Mouse (Mus musculus) hindbrain, embryonic 13.5 days (tissue): Measurements from ENCODE around the gene Ccdc28b. TPM values are rescaled to one million over a fixed set of nuclear protein-coding genes. Genes with fewer than 3 reads are reported as not detected.

Experiments
- ATAC-seq: fragments of 200-750 bp; cut with Nextera tagmentation; 2 replicates; pipeline ENCODE4 v1.8.0; 2017; ENCODE audit warnings: moderate TSS enrichment; ENCODE audit not compliant: low FRiP score
- H3K27ac ChIP-seq: fragments of 300-500 bp; sonication (generic); 2 replicates; pipeline ENCODE4 v1.5.1; 2015; ENCODE audit warnings: inconsistent platforms, mild to moderate bottlenecking, moderate library complexity
- H3K27me3 ChIP-seq: fragments of 300-500 bp; sonication (generic); 2 replicates; pipeline ENCODE4 v1.6.1; 2015; ENCODE audit warnings: mild to moderate bottlenecking, inconsistent platforms
- H3K36me3 ChIP-seq: fragments of 300-500 bp; sonication (generic); 2 replicates; pipeline ENCODE4 v1.6.1; 2015; ENCODE audit warnings: mild to moderate bottlenecking, inconsistent platforms
- H3K4me1 ChIP-seq: fragments of 300-500 bp; sonication (generic); replicated peaks from 2 replicates; pipeline ENCODE4 v1.6.1; 2015; ENCODE audit warnings: inconsistent platforms
- H3K4me2 ChIP-seq: fragments of 300-500 bp; sonication (generic); 2 replicates; pipeline ENCODE4 v1.6.1; 2015; ENCODE audit warnings: inconsistent platforms, mild to moderate bottlenecking, moderate library complexity
- H3K4me3 ChIP-seq: fragments of 300-500 bp; sonication (generic); 2 replicates; pipeline ENCODE4 v1.5.1; 2015; ENCODE audit warnings: mild to moderate bottlenecking, inconsistent platforms
- H3K9ac ChIP-seq: fragments of 300-500 bp; sonication (generic); 2 replicates; pipeline ENCODE4 v1.6.1; 2015; ENCODE audit warnings: mild to moderate bottlenecking, inconsistent platforms
- H3K9me3 ChIP-seq: fragments of 300-500 bp; sonication (generic); 2 replicates; pipeline ENCODE4 v1.6.1; 2016; ENCODE audit warnings: inconsistent platforms
- WGBS: fragments of 180-500 bp; shearing (Covaris S2); methylation state at CpG from one replicate; pipeline ENCODE4 v1.1.7; 2015; 5-methylcytosine and 5-hydroxymethylcytosine counted together
- polyA plus RNA-seq: library from polyadenylated mRNA; unstranded; fragments of >200 nt; fragmentation: Nextera tagmentation; extraction: Ambion mirVana; gene quantifications from 2 replicates; pipeline ENCODE4 v1.2.1, GENCODE M21; 2015

The Ccdc28b gene
- polyA plus RNA-seq, result 130 and 135 TPM in 2 replicates

- peak within 1 kb of the TSS; percentile 87 for H3K9ac ChIP-seq
- no peaks in the 10 kb centered on the region for H3K9me3 ChIP-seq
- peak within 1 kb of the TSS; percentile 97 for H3K27ac ChIP-seq
- peaks cover 32% of the 10 kb centered on the region for H3K36me3 ChIP-seq
- peak within 1 kb of the TSS; percentile 69 for H3K4me3 ChIP-seq
- H3K4me2 ChIP-seq, result peak within 1 kb of the TSS; percentile 86
- WGBS, result 0% methylated on average over 10 of the region's 10 CpGs
- peak; percentile 22 for ATAC-seq
- H3K4me1 ChIP-seq, result peaks cover 47% of the 10 kb centered on the region
- H3K27me3 ChIP-seq, result no peaks in the 10 kb centered on the region
These were observed at the start of gene Ccdc28b for GRCm38 (mm10) chr4:129623681-129624091. Gene Ccdc28b (minus strand): TSS chr4:129623947.

DNA sequence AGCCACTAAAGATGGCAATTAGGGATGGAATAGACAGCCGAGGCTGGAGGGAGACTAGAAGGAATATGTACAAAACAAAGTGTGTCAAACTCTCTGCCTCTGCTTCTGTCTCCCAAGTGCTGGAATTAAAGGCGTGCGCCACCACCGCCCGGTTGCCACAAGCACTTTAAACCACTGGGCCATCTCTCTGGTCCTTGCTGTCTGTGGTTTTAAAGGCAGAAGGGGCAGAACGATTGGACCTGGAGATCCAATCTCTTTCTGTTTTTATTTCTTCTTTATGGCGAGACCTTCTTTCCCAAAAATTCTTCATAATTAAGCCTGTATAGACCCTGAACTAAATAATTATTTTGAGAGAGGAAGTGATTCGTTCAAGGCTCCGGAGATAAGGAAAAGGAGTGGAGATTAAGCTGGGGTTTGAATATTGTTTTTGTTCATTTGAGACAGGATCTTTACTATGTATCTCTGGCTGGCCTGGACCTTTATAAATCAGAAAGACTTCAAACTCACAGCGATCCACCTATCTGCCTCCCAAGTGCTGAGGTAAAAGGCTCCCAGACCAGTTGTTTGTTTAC, 49.2 kb upstream of the Ccdc28b start:
- Histone ChIP-seq H3K9ac (peak overlapping the region; percentile 97), H3K4me3 (peak overlapping the region; percentile 100), H3K4me1 (peaks cover 22% of the 10 kb centered on the region), H3K4me2 (peak overlapping the region; percentile 98), H3K27ac (peak overlapping the region; percentile 96), H3K27me3 (no peaks in the 10 kb centered on the region), H3K36me3 (peaks cover 29% of the 10 kb centered on the region), H3K9me3 (no peaks in the 10 kb centered on the region)
- ATAC-seq, result no peak; the same call in 1 of the 2 replicates
- whole genome bisulfite sequencing, result 11% methylated on average over 10 of the region's 10 CpGs

GRCm38 (mm10) chr4:129672083-129672877, 48.5 kb upstream of the Ccdc28b start, which contains the start of gene Kpna6:
Gene Kpna6 (minus strand): TSS chr4:129672767.
- Histone ChIP-seq H3K9me3 (no peaks in the 10 kb centered on the region), H3K4me3 (peak within 1 kb of the TSS; percentile 100), H3K9ac (peak within 1 kb of the TSS; percentile 97), H3K4me1 (peaks cover 22% of the 10 kb centered on the region), H3K36me3 (peaks cover 23% of the 10 kb centered on the region), H3K4me2 (peak within 1 kb of the TSS; percentile 98), H3K27ac (peak within 1 kb of the TSS; percentile 96), H3K27me3 (no peaks in the 10 kb centered on the region)
- under 1% methylated on average over 64 of the region's 65 CpGs for WGBS
- peak; percentile 92 for ATAC-seq

DNA sequence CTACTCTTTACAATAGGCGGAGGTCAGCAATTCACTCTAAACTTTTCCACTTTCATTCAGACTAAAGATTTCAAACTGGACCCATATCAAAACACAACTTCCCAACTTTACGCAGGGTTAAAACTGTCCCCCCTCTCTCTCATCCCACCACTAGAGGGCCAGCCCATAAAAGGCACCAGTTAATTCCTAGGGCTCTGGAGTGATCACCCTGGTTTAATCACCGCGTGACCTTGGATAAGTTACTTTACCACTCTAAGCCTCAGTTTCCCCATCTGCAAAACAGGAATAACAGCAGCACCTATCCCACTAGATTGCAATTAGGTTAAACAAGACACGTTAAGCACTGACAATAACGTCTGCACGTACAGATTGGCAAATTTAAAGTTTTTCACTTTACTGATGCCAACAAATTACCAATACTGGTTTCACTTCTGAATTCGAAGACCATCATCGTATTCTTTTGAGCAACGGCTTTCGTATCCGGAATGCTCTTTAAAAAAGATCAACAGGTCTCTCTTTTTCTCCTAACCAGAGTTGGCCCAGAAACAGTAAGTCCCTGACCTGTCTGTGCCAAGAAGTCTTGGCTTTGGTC, 47.8 kb upstream of the Ccdc28b start:
- H3K27ac ChIP-seq, result peak overlapping the region; percentile 96
- peak overlapping the region; percentile 98 for H3K4me2 ChIP-seq
- no peaks in the 10 kb centered on the region for H3K27me3 ChIP-seq
- WGBS, result 9% methylated on average over 12 of the region's 12 CpGs
- peak overlapping the region; percentile 100 for H3K4me3 ChIP-seq
- H3K9ac ChIP-seq, result peak overlapping the region; percentile 97
- H3K4me1 ChIP-seq, result peaks cover 22% of the 10 kb centered on the region
- no peaks in the 10 kb centered on the region for H3K9me3 ChIP-seq
- peaks cover 17% of the 10 kb centered on the region for H3K36me3 ChIP-seq
- no peak for ATAC-seq

DNA sequence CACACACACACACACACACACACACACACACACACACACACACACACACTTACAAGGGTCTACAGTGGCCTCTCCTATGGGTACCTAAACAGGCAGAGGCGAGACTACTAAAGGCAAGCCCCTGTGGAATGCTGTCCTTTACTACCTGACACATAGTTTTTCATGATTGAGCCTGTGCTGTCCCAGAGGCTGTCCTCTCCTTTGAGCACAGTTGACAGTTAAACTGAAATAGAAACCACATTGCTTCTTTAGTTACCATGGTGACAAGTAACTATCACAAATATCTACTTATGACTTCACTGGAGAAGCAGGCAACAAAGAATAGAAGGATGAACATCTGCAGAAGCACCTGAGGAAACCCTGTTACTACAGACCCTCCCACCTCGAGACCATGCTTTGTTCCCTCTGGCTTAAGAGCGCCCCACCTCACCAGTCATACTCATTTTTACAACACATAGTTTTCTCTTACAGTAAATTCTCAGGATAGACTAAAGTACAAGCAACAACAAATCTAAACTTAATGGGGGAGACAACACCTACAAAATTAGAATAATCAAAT, 38.6 kb upstream of the Ccdc28b start:
- H3K4me3 ChIP-seq, result no peak overlapping the region
- H3K9ac ChIP-seq, result no peak overlapping the region
- H3K27me3 ChIP-seq, result no peaks in the 10 kb centered on the region
- no peaks in the 10 kb centered on the region for H3K9me3 ChIP-seq
- WGBS, result 93% methylated on average over 3 of the region's 3 CpGs
- no peak overlapping the region for H3K4me2 ChIP-seq
- no peak for ATAC-seq
- peaks cover 53% of the 10 kb centered on the region for H3K36me3 ChIP-seq
- 0 out of 2 replicates have a peak, but pooled peaks cover 2% of the 10 kb centered on the region for H3K4me1 ChIP-seq
- H3K27ac ChIP-seq, result no peak overlapping the region

DNA sequence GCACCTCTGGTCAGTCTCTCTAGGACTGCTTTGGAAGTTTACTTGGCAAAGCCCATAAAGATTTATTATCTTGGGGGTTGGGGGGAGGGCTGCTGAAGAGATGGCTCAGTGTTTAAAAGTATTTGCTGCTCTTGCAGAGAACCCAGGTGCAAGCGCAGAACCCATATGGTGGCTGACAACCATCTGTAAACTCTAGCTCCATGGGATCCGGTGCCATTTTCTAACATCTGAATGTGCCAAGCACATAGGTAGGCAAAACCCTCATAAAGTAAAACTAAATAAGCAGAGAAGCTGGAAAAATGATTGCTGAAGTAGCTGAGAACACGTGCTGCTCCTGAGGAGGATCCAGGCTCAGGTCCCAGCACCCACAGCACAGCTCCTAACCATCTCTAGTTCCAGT, 37.8 kb upstream of the Ccdc28b start:
- H3K4me1 ChIP-seq, result 0 out of 2 replicates have a peak, but pooled peaks cover 2% of the 10 kb centered on the region

DNA sequence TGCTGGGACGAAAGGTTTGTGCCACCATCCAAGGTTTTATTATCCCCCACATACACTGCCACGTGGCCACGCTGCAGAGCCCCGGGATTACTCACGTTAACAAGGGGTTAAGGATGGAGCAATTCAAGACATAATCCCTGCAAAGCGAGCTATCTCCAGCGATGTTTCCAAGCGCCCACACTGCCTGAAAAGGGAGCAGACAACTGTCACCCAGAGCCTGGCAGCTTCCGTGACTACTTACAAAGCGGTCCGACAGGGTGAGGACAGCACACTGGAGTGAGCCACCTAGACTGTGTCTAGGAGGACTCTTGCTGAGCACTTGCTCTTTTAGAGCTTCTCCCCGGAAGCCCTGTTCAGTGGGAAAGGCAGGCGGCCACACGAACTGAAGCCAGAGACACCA, 31.0 kb upstream of the Ccdc28b start:
- Histone ChIP-seq H3K27ac (no peak overlapping the region), H3K4me2 (no peak overlapping the region), H3K36me3 (peaks cover 94% of the 10 kb centered on the region), H3K4me3 (no peak overlapping the region), H3K9ac (no peak overlapping the region), H3K9me3 (no peaks in the 10 kb centered on the region), H3K4me1 (no peaks in the 10 kb centered on the region), H3K27me3 (no peaks in the 10 kb centered on the region)
- 96% methylated on average over 14 of the region's 14 CpGs for WGBS
- ATAC-seq, result no peak

More for the DNA sequence above, 37.8 kb upstream of the Ccdc28b start:
- 96% methylated on average over 3 of the region's 3 CpGs for WGBS
- no peak overlapping the region for H3K4me2 ChIP-seq
- no peak for ATAC-seq
- no peak overlapping the region for H3K9ac ChIP-seq
- H3K9me3 ChIP-seq, result no peaks in the 10 kb centered on the region
- peaks cover 59% of the 10 kb centered on the region for H3K36me3 ChIP-seq
- H3K27me3 ChIP-seq, result no peaks in the 10 kb centered on the region
- no peak overlapping the region for H3K4me3 ChIP-seq
- no peak overlapping the region for H3K27ac ChIP-seq

DNA sequence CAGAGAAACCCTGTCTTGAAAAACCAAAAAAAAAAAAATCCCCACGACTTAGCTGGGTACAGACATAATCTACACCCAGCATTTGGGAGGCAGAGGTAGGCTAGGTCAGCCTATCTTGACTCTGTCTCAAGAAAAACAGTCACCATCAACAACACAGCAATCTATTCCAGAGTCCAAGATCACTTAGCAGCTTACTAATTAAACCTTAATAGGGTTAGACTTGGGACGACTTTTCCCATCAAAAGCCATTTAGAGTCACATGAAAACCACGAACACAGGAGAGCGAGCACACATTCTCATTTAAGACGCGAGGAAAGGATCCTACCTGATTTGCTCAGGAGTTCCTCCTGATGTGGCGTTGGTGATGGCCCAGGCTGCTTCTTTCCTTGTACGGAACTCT, 26.6 kb upstream of the Ccdc28b start:
- H3K4me3 ChIP-seq, result no peak overlapping the region
- H3K36me3 ChIP-seq, result peaks cover 96% of the 10 kb centered on the region
- H3K27me3 ChIP-seq, result no peaks in the 10 kb centered on the region
- no peak overlapping the region for H3K27ac ChIP-seq
- H3K4me2 ChIP-seq, result no peak overlapping the region
- no peaks in the 10 kb centered on the region for H3K9me3 ChIP-seq
- ATAC-seq, result no peak
- 94% methylated on average over 8 of the region's 8 CpGs for WGBS
- H3K9ac ChIP-seq, result no peak overlapping the region
- no peaks in the 10 kb centered on the region for H3K4me1 ChIP-seq

- Histone ChIP-seq H3K27ac (no peak overlapping the region), H3K9me3 (no peaks in the 10 kb centered on the region), H3K4me3 (no peak overlapping the region), H3K4me1 (no peaks in the 10 kb centered on the region), H3K36me3 (peaks cover 91% of the 10 kb centered on the region), H3K27me3 (no peaks in the 10 kb centered on the region), H3K9ac (no peak overlapping the region), H3K4me2 (no peak overlapping the region)
- no peak for ATAC-seq
- WGBS, result 83% methylated on average over 1 of the region's 1 CpGs
These were observed 24.9 kb upstream of the Ccdc28b start for GRCm38 (mm10) chr4:129648656-129649055.

DNA sequence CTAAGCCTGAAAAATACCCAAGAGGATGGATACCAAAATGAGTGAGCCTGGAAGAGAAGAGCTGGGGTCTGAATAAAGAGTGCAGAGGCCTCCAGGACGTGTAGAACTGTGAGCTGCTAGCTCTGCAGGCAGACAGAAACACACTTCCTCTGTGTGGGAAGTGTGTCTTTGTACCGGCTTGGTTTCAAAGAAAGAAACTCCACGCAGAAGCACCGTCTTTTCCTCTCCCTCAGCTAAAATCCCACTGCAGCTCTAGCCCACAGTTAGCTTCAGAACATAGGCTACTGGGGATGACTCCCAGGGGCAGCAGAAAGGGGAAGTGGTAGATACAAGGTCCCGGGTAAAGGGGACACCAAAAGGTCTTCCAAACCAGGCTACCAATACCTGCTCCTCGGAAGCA, 21.5 kb upstream of the Ccdc28b start:
- Histone ChIP-seq H3K4me1 (peaks cover 4% of the 10 kb centered on the region), H3K27me3 (no peaks in the 10 kb centered on the region), H3K4me3 (no peak overlapping the region), H3K9ac (no peak overlapping the region), H3K27ac (no peak overlapping the region), H3K4me2 (no peak overlapping the region), H3K36me3 (peaks cover 60% of the 10 kb centered on the region), H3K9me3 (no peaks in the 10 kb centered on the region)
- 92% methylated on average over 6 of the region's 6 CpGs for WGBS
- ATAC-seq, result no peak

GRCm38 (mm10) chr4:129641756-129642155, 18.0 kb upstream of the Ccdc28b start:
- WGBS, result 59% methylated on average over 5 of the region's 5 CpGs
- 0 out of 2 replicates have a peak overlapping the region, but pooled peaks have one; percentile 8 for H3K27ac ChIP-seq
- H3K9me3 ChIP-seq, result no peaks in the 10 kb centered on the region
- H3K36me3 ChIP-seq, result peaks cover 51% of the 10 kb centered on the region
- peak overlapping the region; percentile 95; the same call in 1 of the 2 replicates for H3K4me2 ChIP-seq
- peaks cover 32% of the 10 kb centered on the region for H3K4me1 ChIP-seq
- H3K4me3 ChIP-seq, result no peak overlapping the region
- ATAC-seq, result no peak
- no peaks in the 10 kb centered on the region for H3K27me3 ChIP-seq
- no peak overlapping the region for H3K9ac ChIP-seq
